Mouse (Mus musculus) cortical plate, adult 2 months (tissue): Measurements from ENCODE around the gene Gm28710. TPM values are rescaled to one million over a fixed set of nuclear protein-coding genes. Genes with fewer than 3 reads are reported as not detected.
A peak's percentile ranks its signal among the peaks of the same experiment; 100 is the strongest.

ENCODE experiments used
- H3K27ac ChIP-seq: fragments of 200-500 bp; 2 replicates; pipeline ENCODE4 v1.5.1; 2012; ENCODE audit warnings: low read length, control low read depth, inconsistent platforms; ENCODE audit not compliant: insufficient read depth
- H3K4me1 ChIP-seq: fragments of 200-500 bp; 2 replicates; pipeline ENCODE4 v1.6.1; 2011; ENCODE audit warnings: low read length; ENCODE audit not compliant: control insufficient read depth, insufficient read depth
- H3K4me3 ChIP-seq: fragments of 200-500 bp; 2 replicates; pipeline ENCODE4 v1.5.1; 2011; ENCODE audit warnings: mild to moderate bottlenecking, low read length, control low read depth; ENCODE audit not compliant: insufficient read depth
- CTCF ChIP-seq: fragments of 200-500 bp; IDR thresholded peaks from 2 replicates; pipeline ENCODE4 v1.5.1; 2011; ENCODE audit warnings: mild to moderate bottlenecking, control low read depth, low read length; ENCODE audit not compliant: insufficient read depth; ENCODE audit errors: extremely low read depth
- POLR2A ChIP-seq: fragments of 200-500 bp; IDR thresholded peaks from 2 replicates; pipeline ENCODE4 v1.6.1; 2011; ENCODE audit warnings: mild to moderate bottlenecking, low read length, control low read depth; ENCODE audit not compliant: insufficient read depth; ENCODE audit errors: extremely low read depth
- polyA plus RNA-seq: library from polyadenylated mRNA; depleted of rRNA; stranded (reverse); fragments of >200 nt; gene quantifications from 2 replicates; pipeline ENCODE4 v1.2.3, GENCODE M21; 2012; rRNA removed

The Gm28710 gene
- polyA plus RNA-seq, result 0.04 TPM in 1 of 2 replicates, not detected in the other

DNA sequence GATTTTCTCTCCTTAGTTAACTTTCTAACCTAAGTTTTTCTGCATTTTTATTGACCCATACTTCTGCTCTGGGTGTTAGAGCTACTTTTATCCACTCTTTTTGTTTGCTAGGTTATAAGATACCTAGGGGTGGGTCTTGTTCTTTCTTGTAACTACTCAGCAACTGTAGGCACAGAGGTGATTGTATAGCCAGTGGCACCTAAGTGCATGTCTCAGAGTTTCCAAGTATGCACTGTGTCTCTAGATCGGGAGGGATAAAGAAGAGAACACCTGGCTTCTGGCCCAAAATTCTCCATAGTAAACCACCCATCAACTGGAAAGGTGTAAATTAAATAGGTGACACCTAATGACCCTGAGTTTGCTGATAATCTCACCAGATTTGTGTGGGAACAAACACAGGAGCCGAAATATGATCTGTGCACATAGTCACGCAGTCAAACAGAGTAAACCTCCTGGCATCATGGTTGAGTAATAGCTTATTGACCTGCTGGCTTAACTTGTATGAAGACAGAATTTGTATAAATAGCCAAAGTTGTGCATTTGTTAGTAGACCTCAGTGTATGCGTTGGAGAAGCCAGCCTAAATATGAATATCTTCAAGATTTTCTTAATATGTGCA, at the start of gene Gm28710:
Gm28710 (plus strand) TSS at position 568 of the 618 bp plus-strand sequence.
- TF ChIP-seq POLR2A (no peak), CTCF (no peak)
- H3K27ac ChIP-seq, result no peak within 1 kb of the TSS

DNA sequence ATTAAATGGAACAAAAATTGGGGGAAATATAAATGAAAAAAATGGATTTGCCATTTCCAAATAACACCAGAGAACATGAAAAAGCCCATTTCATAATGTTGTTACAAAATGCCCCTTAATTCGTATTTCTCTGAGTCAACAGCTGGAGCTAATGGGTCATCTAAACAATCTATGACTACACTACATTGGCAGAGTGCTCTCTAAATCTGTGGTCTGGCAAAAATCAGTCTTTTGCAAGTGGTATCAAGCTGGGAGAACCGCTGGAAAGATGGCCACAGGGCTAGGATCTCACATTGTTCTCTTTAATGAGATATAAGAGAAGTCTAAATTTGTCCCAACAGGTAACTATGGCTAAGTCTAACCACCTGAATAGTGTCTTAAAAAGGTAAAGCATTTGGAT, 14.4 kb upstream of the Gm28710 start:
- H3K27ac ChIP-seq, result no peak overlapping the region
- TF ChIP-seq CTCF (no peak), POLR2A (no peak)
- H3K4me3 ChIP-seq, result no peak overlapping the region
- no peaks in the 10 kb centered on the region for H3K4me1 ChIP-seq

More for the DNA sequence above, at the start of gene Gm28710:
- Histone ChIP-seq H3K4me1 (no peaks in the 10 kb centered on the region), H3K4me3 (no peak within 1 kb of the TSS)

- Histone ChIP-seq H3K4me1 (no peaks in the 10 kb centered on the region), H3K4me3 (no peak overlapping the region), H3K27ac (no peak overlapping the region)
- TF ChIP-seq CTCF (no peak), POLR2A (no peak)
These were observed 12.9 kb upstream of the Gm28710 start for GRCm38 (mm10) chr5:16778610-16779172.

GRCm38 (mm10) chr5:16785627-16786026, 6.0 kb upstream of the Gm28710 start:
- Histone ChIP-seq H3K4me3 (no peak overlapping the region), H3K4me1 (no peaks in the 10 kb centered on the region), H3K27ac (no peak overlapping the region)
- TF ChIP-seq POLR2A, result no peak
- TF ChIP-seq CTCF, result no peak

DNA sequence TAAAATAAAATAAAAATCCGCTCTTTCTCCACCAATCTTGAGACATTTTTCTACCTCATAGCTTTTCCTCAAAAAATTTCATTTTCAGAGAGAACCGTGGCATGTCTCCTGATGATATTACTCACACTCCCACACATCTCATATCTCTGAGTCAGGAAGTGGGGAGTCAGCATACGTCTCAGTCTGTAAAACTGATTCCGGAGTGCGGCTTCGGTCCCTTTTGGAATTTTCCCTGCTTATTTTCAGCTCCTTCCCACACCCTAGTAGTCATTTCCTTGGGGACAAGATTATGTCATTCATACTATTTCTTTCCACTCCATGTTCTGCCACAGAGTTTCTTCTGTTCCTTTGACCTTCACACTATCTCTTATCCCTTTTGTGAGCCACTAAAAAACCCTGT, 3.4 kb downstream of the Gm28710 start:
- Histone ChIP-seq H3K4me1 (no peaks in the 10 kb centered on the region), H3K27ac (no peak overlapping the region), H3K4me3 (no peak overlapping the region)
- TF ChIP-seq POLR2A, result no peak

GRCm38 (mm10) chr5:16802726-16803125, 11.1 kb downstream of the Gm28710 start:
- no peak overlapping the region for H3K4me3 ChIP-seq
- no peaks in the 10 kb centered on the region for H3K4me1 ChIP-seq
- no peak overlapping the region for H3K27ac ChIP-seq
- TF ChIP-seq CTCF (no peak), POLR2A (no peak)

DNA sequence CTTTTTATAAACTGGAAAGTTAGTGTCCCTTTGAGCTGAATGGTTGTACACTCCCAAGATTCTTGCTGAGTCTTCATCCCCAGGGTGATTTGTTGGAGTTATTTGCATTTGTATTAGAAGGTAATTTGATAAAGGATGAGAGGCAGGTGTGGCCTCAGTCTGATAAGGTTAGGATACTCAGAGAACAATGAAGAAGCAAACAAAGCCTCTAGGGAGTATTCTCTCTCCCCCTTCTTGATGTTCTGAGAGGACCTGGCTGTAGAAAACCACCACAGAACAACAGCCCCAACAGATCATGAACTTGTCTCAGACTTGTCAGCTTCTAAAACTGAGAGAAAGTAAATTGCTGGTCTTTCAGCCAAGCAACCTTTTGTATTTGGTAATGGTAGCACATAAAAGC, 47.4 kb downstream of the Gm28710 start:
- H3K27ac ChIP-seq, result no peak overlapping the region
- H3K4me3 ChIP-seq, result no peak overlapping the region
- no peaks in the 10 kb centered on the region for H3K4me1 ChIP-seq
- TF ChIP-seq POLR2A, result no peak
- TF ChIP-seq CTCF, result no peak

- Histone ChIP-seq H3K4me3 (no peak overlapping the region), H3K27ac (no peak overlapping the region), H3K4me1 (peaks cover 1% of the 10 kb centered on the region; the same call in 1 of the 2 replicates)
- TF ChIP-seq CTCF, result peak; percentile 58; the same call in 1 of the 2 replicates
- no peak for TF ChIP-seq POLR2A
These were observed 77.8 kb downstream of the Gm28710 start for GRCm38 (mm10) chr5:16869309-16869915.

- no peak overlapping the region for H3K4me3 ChIP-seq
- H3K4me1 ChIP-seq, result no peaks in the 10 kb centered on the region
- H3K27ac ChIP-seq, result no peak overlapping the region
- TF ChIP-seq CTCF (no peak), POLR2A (no peak)
These were observed 102.6 kb downstream of the Gm28710 start for GRCm38 (mm10) chr5:16894161-16894560.

DNA sequence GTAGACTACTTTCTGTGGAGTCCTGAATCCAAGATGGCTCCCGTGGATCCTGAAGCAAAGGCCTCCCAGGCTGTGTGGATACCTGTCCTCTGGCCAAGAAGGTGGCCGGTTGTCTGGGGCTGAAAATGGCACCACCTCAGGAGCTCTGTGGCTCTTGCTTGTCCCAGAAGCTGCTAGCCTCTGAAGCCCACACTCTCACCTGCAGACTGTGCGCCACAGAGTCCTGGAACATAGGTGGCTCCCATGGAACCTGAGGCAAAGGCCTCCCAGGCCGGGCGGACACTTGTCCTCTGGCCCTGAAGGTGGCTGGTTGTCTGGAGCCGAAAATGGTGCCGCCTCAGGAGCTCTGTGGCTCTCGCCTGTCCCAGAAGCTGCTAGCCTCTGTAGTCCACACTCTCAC, 128.2 kb downstream of the Gm28710 start:
- no peak for TF ChIP-seq CTCF
- no peak for TF ChIP-seq POLR2A
- H3K4me1 ChIP-seq, result no peaks in the 10 kb centered on the region
- H3K4me3 ChIP-seq, result no peak overlapping the region
- no peak overlapping the region for H3K27ac ChIP-seq
